Mouse (Mus musculus) lung, adult 2 months (tissue): ENCODE measurements around the gene Ubd.

Experiments used
- CTCF ChIP-seq: fragments of 200-500 bp; IDR thresholded peaks from 2 replicates; pipeline ENCODE4 v1.5.1; 2011; ENCODE audit warnings: mild to moderate bottlenecking, low read length, control low read depth; ENCODE audit not compliant: insufficient read depth
- POLR2A ChIP-seq: fragments of 200-500 bp; IDR thresholded peaks from 2 replicates; pipeline ENCODE4 v1.6.1; 2011; ENCODE audit warnings: low read depth, mild to moderate bottlenecking, control low read depth, low read length, borderline replicate concordance; ENCODE audit errors: extremely low read depth

DNA sequence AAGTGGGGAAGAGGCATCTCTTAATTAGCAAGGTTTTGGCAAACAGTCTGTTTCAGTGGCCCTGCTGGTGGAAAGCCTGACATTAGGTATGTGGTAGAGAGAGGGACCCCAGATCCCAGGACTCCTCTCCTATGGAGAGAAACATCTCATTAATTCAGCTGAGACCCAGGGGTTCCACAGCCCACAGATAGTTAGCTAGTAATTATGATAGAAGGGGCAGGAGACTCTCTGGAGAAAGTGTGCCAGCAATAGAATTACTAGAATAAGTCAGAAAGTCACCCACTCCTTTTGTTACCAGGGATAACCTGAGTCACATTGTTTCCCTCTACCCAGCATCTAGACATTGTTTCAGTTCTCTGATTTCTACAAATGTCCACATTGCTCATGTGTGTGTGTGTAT is 32.3 kb upstream of the Ubd start, which contains the start of gene Olfr93:
- no peak for TF ChIP-seq CTCF
- TF ChIP-seq POLR2A, result no peak
